Mouse (Mus musculus) ovary, postnatal 14 days (tissue): ENCODE results near the gene Neurod2.

Experiments
- DNase-seq: peaks from one replicate; pipeline ENCODE4 v3.0.0; 2022; ENCODE audit warnings: low spot score

The Neurod2 gene

DNA sequence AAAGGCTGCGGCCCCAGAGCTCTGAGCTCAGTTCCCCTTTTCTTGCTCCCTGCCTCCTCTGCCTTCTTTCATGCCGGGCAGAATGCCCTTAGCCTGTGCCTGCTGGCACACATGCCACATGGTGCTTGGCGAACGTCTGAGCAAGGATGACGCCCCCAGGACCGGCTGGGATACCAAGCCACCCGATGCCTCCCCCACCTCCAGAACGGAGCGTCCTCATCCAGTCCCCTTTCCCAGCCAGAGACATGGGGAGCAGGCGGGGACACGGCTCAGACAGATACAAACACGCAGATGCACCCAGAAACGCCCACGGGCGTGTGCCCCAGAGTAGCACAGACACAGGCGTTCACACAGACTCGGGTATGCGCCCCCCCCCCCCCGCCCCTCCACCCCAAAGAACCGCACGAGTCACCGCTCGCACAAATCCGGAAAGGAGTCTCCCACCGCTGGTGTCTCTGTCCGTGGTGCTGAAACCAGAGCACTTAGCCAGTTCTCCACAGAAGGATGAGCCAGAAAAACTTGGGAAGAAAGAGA is 15.6 kb downstream of the Neurod2 start:
- peak; percentile 52 for DNase-seq

DNA sequence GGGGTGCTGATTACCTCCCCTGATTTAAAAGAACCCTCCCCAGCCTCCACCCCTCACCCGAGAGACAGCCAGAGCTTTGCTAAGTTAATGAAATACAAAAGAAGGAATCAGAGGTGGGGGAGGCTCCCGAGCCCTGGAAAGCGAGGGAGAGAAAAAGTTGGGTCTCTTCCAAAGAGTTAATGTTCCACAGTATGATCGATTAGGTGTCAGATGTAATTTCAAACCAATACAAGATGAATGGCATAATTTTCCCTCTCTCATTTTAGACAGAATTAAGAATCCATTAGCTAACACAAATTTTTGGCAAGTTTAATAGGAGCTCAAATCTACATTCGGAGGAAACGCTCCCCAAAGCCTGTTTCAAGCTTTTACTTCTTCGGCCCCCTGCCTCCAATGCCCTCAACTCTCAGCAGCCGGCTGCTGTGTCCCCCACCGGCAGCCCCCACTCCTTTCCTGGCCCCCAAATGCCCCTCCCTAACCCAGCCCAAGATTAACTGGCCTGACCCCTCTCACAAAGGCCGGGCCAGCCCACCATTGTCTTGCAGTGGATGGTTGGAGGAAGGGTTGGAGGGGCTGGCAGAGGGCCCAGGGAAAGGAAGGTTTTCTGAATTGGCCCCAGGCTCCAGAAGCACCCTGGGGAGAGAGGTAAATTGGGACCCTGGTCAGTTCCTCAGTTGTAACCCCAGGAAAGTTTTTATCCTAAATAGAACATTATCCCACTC is 30.8 kb downstream of the Neurod2 start:
- DNase-seq, result no peak

DNA sequence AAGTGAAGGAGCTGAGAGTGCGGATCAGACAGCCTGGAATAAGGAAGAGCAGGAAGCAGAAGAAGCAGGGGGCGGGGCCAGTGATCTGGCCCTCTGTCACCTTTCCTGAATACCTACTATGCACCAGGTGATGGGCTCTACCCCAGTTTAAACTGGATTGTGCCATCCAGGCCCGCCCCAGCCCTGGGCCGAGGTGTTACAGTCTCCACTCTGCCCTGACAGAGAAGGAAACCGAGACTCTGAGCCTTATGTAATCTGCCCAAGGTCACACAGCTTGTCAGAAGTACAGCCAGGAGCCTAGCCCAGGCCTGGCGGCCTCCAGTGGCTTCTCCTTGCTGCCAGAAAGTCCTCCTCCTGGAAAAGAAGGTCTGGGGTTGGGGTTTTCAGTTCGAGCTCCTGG is 31.7 kb downstream of the Neurod2 start:
- DNase-seq, result no peak

DNA sequence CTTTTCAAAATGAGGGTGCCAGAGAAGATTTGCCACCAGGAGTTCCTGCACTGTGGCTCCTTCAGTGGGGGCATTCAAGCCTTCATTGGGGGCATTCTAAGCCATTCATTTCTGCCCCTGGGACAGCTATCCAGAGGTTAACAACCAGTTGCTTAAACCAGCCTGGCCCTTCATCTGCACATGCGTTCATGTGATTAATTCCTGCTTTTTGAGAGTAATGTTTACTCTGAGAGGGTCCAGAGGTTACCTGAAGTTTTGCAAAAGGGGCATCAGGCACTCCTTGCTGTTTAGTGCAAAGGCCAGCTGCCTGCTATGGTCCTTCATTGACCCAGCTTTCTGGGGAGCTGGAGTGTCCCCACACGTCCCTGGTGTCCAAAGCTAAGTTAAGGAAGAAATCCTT is 32.5 kb downstream of the Neurod2 start:
- no peak for DNase-seq

DNA sequence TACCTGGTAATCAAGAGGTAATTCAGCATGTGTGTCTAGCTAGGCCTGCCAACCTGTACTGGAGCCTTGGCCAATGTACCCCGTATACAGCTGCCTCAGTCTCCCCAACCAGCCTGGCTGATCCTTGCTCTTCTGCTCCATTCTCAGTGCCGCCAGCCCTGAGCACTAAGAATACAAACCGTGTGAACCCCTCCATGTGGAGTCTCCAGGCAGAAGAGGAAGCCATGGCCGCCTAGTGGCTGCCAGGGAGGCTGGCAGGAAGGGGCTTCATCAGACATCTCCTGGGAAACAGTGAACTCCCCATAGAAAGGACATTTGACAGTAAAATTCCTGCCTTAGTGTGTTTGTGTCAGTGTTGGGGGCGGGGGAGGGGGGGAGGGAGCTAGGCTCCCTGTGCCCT is 33.2 kb downstream of the Neurod2 start:
- no peak for DNase-seq

DNA sequence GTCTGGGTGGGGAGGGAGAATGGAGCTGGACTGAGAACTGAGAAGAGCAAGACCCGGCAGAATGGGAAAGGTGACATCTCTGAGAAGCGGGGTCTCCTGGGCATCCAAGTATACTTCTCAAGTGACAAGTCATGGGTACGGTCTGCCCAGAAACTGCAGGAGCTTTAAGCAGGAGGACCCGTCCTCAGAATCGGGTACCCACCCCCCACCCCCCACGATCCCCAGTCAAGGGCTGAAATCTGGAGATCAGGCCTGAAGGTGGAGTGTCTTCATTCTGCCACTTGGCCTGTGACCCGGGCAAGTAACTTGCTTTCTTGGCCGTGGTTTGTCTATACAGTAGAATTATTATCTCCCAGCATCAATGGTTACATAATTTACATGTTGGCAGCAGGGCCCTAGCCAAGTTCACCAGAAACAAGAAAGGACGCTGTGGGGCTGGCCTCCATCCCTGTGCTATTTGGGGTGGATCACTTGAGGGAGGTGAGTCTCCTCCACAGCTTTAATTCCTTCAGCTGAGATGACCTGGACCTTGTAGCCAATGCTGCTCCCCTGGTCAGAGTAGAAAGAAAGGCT is 34.3 kb downstream of the Neurod2 start:
- DNase-seq, result no peak

DNA sequence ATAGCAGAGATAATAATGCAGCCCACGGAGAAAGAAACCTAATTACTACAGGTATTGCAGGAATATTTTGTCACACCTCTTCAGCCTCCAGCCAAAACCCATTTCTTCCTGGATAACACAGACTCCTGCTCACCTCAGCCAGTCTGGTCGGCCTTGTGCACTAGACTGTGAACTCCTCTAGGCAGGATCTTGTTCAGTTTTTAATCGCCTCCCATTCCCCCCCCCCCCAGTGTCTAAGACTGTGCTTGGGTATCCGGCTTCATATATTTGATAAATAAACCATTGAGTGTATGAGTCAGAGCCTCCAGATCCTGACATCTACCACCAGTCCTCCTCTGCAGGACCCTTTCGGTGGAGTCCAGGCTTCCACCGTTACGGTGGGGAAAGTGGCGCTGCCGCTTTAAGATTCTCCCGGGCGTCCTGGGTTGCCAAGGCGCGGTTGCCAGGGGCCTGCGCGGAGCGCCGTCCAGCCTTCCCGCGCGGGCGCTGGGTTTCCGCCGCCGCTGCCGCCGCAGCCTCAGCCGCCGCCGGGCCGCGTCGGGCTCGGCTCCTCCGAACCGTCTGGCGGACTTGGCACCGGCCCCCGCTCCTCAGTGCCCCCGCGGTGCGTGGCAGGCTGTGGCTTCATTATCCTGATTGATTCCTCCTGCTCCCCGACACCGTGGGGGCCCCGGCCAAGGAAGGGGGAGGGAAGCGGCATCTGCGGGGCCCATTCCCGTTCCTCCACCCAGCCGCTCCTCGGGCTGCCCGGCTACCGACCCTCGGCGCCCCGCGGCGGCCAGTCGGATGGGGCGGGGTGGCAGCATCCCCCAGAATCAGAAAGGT is 35.0 kb downstream of the Neurod2 start:
- DNase-seq, result peak; percentile 52

DNA sequence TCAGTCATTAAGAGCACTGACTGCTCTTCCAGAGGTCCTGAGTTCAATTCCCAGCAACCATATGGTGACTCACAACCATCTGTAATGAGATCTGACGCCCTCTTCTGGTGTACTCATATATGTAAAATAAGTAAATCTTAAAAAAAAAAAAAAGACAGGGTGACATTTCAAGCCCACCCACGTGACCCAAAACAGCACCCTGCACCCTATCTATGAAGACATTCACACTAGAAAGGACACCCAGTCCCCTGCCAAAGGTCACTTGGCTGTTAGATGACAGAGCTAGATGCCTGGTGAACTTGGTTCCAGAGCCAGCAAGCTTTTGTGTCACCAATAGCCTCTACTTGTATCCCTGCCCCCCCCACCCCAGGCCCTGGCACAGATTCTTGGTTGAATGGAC is 36.4 kb downstream of the Neurod2 start:
- no peak for DNase-seq

DNA sequence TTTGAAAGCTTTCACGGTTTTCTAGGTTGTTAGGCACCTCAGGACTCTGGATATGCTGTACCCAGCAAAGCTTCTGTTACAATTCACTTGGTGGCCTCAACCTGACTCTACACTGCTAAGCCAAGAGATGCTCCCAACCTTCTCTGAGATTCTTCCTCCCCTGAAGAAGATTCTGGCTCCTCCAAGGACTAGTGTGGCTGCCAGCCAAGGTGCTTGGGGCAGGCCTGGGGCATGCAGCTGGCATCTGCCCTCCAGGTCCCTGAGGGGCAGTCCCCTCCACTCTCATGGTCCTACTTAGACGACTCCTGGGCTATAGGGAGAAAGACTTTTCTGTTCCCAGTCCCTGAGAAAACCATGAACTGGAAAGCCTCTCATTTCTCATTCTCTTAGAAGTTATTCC is 38.5 kb downstream of the Neurod2 start:
- DNase-seq, result no peak

DNA sequence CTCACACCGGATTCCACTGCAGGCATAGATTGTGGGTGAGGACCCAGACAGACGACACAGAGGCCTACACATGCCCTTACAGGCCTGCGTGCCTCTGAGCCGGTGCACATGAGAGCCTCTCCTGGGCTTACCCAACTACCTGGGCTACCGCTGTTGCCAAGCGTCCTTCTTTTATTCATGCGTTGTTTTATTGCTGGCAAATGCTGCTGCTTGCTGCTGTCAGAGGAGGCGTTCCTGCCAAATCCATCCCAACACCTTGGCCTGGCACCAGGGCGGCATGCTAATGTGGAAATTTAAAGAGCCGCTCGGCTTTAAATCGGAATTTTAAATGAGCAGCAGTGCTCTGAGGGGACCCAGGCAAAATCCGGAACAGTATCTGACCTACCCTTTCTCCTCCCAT is 39.6 kb downstream of the Neurod2 start:
- no peak for DNase-seq

DNA sequence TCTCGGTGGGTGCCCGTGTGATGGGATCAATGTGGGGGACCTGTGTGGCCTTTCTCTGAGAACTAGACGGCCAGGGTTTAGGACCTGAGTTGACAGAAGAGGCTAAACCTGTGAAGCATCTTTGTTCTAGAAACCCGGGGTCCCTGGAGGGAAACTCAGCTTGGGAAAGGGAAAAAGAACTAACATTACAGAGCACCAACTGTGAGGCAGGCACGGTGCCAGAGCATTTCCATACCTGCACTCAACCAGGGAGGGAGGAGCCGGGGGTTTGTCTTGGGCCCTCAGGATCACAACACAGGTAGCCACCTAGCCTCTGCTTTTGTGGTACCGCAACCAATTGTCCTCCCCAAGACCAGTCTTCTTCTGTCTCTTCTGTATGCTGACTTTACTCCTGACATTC is 41.5 kb downstream of the Neurod2 start:
- no peak for DNase-seq

DNA sequence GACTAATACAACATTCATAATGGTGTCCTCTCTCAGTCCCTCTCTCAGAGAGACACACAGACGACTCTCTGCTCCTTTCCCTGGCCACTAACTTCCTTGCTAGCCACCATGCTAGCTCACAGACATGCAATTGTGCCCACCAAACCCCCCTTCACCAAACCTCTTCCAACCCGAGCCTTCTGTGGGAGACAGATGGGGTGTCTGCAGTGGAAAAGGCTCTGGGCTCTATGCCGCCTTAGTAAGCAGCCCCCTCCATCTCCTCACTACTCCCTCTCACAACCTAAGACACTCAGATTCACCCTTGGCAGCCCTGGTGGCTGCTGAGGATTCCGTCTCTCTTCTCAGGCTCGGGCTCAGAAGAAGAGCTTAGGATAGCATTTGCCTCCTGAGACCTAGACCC is 41.9 kb downstream of the Neurod2 start:
- DNase-seq, result no peak

DNA sequence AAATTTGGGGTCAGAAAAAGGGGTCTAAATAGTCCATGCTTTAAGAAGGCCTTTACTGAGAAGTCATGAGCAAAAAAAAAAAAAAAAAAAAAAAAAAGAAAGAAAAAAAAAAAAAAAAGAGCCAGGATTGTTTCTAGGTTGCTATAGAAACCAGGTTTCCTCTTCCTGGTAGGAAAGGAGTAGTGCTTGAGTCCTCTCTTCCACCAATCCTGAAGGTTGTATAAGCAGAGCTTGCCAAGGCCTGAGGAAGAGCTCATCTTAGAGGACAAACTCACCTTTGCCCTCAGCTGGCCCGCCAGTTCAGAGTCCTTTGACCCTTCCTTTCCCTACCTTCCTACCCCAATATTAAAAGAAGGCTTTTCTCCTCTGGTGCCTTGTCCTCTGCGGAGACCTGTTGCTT is 44.1 kb downstream of the Neurod2 start:
- DNase-seq, result no peak

DNA sequence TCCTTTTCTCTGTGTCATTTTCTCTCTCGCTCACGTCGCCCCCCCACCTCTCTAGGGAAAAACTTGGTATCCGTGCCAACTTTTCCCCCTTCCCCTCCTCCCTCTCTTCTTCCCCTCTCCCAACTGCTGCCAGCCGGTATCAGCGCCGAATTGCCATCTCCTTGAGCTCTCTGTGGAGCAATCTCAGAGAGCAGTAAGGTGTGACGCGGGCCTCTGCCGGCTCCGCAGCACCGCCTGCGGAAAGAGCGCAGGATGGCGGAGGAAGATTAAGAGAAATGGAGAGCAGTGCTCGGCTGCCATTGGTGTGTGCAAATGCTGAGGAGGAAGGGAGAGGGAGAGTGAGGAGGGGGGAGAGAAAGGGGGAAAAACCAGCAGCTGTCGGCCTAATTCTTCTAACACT is 45.2 kb downstream of the Neurod2 start:
- DNase-seq, result no peak

DNA sequence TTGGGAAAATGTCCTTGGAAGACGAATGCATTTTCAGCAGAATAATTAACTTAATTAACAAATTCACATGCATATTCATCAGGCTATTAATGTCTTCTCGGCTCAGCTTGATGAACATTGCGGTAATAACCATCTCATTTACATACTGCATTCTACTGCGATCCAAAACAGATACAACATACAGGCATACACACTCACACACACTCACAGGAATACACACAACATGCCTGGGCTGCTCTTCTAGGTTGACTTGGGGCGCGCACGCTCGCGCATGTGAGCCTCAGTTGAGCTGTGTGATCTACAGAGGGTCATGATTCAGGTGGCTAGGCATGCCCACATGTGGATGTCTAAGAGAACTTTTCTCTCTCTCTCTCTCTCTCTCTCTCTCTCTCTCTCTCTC is 45.7 kb downstream of the Neurod2 start:
- no peak for DNase-seq
